Mouse (Mus musculus): ENCODE data around the gene Sntb2. TPM values are rescaled to one million over a fixed set of nuclear protein-coding genes. Genes with fewer than 3 reads are reported as not detected.

Gene Sntb2
- polyA plus RNA-seq, 1 experiment from 2014 or later = 11.8 TPM

GRCm38 (mm10) chr8:106906635-106907034, 28.9 kb upstream of the Sntb2 start:
- Histone ChIP-seq H3K4me3 (replicated peaks; ENCODE audit: low read length) (no peak overlapping the region), H3K4me1 (ENCODE audit: control insufficient read depth, insufficient read depth, low read length) (no peaks in the 10 kb centered on the region), H3K27me3 (ENCODE audit: control insufficient read depth, insufficient read depth, low read length) (no peaks in the 10 kb centered on the region), H3K4me2 (ENCODE audit: low read depth, low read length) (no peak overlapping the region), H3K36me3 (ENCODE audit: control insufficient read depth, insufficient read depth, low read length) (peaks cover 39% of the 10 kb centered on the region), H3K9ac (ENCODE audit: low read length) (no peak overlapping the region), H3K27ac (ENCODE audit: low read length) (no peak overlapping the region), H3K9me3 (replicated peaks; ENCODE audit: control insufficient read depth, low read length) (no peaks in the 10 kb centered on the region)
- no peak for ATAC-seq (ENCODE audit: insufficient read depth, low FRiP score)
- WGBS = 90% methylated on average over 6 of the region's 6 CpGs

GRCm38 (mm10) chr8:106907450-106907849, 28.1 kb upstream of the Sntb2 start:
- Histone ChIP-seq H3K9ac (ENCODE audit: low read length) (no peak overlapping the region), H3K4me3 (replicated peaks; ENCODE audit: low read length) (no peak overlapping the region), H3K27me3 (ENCODE audit: control insufficient read depth, insufficient read depth, low read length) (no peaks in the 10 kb centered on the region), H3K27ac (ENCODE audit: low read length) (no peak overlapping the region), H3K9me3 (replicated peaks; ENCODE audit: control insufficient read depth, low read length) (no peaks in the 10 kb centered on the region), H3K36me3 (ENCODE audit: control insufficient read depth, insufficient read depth, low read length) (peaks cover 45% of the 10 kb centered on the region), H3K4me2 (ENCODE audit: low read depth, low read length) (no peak overlapping the region), H3K4me1 (ENCODE audit: control insufficient read depth, insufficient read depth, low read length) (no peaks in the 10 kb centered on the region)
- ATAC-seq (ENCODE audit: insufficient read depth, low FRiP score) = no peak
- WGBS = 83% methylated on average over 6 of the region's 6 CpGs

GRCm38 (mm10) chr8:106908291-106908690, 27.3 kb upstream of the Sntb2 start:
- Histone ChIP-seq H3K9ac (ENCODE audit: low read length) (no peak overlapping the region), H3K27me3 (ENCODE audit: control insufficient read depth, insufficient read depth, low read length) (no peaks in the 10 kb centered on the region), H3K9me3 (replicated peaks; ENCODE audit: control insufficient read depth, low read length) (no peaks in the 10 kb centered on the region), H3K4me3 (replicated peaks; ENCODE audit: low read length) (no peak overlapping the region), H3K36me3 (ENCODE audit: control insufficient read depth, insufficient read depth, low read length) (peaks cover 49% of the 10 kb centered on the region), H3K27ac (ENCODE audit: low read length) (no peak overlapping the region), H3K4me1 (ENCODE audit: control insufficient read depth, insufficient read depth, low read length) (no peaks in the 10 kb centered on the region), H3K4me2 (ENCODE audit: low read depth, low read length) (no peak overlapping the region)
- WGBS = 87% methylated on average over 7 of the region's 7 CpGs
- ATAC-seq (ENCODE audit: insufficient read depth, low FRiP score) = no peak

DNA sequence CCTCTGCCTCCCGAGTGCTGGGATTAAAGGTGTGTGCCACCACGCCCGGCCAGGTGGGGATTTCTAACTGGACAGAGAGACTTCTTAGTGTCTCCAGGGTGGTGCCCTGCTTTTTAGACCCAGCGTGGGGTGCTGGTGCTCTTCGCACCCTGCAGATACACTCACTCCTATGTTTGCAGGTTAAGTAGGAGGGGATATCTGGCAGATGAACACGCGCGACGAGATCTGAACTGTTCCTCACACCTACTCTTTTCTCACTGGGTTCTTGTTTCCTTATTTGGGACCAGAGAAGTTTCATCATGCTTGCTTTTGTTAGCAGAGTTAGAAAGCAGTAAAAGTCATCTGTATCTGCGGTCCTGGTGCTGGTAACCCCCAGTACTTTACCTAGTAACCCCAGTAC, 21.9 kb upstream of the Sntb2 start:
- Histone ChIP-seq H3K4me1 (ENCODE audit: control insufficient read depth, insufficient read depth, low read length) (no peaks in the 10 kb centered on the region), H3K9me3 (replicated peaks; ENCODE audit: control insufficient read depth, low read length) (no peaks in the 10 kb centered on the region), H3K4me2 (ENCODE audit: low read depth, low read length) (no peak overlapping the region), H3K4me3 (replicated peaks; ENCODE audit: low read length) (no peak overlapping the region), H3K9ac (ENCODE audit: low read length) (no peak overlapping the region), H3K36me3 (ENCODE audit: control insufficient read depth, insufficient read depth, low read length) (peaks cover 37% of the 10 kb centered on the region), H3K27ac (ENCODE audit: low read length) (no peak overlapping the region), H3K27me3 (ENCODE audit: control insufficient read depth, insufficient read depth, low read length) (no peaks in the 10 kb centered on the region)
- 95% methylated on average over 10 of the region's 10 CpGs for WGBS
- ATAC-seq (ENCODE audit: insufficient read depth, low FRiP score) = no peak

DNA sequence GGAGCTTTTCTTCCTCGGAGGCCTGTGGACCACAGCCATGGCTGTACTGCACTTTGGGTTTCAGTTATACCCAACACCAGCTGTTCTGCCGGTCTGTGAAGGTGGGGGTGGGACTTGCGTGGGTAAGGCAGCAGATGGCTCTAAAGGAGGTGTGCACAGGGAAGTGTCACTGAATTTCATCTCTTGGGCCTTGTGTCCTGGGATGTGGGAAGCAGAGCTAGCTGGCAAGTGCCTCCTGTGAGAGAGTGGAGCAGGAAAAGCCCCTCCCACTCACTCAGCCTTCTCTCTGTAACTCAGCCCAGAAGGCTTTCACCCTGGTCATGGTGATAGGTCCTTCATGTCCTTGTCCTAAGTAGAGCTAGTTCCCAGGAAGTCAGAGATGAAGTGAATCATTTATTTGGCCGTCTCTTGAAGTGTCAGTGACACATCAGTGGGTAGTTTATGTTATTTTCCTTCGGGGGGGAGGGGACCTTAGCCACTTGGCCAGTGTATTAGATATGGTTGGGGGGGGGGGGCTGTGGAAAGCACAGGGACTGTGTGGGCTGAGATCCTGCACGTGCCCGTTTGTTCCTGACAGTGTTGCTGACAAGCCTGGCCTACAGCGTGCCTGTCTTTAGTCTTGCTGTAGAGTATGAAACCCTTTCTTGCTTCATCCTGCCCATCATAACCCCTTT, 15.7 kb upstream of the Sntb2 start:
- Histone ChIP-seq H3K4me2 (ENCODE audit: low read depth, low read length) (no peak overlapping the region), H3K27ac (ENCODE audit: low read length) (no peak overlapping the region), H3K4me1 (ENCODE audit: control insufficient read depth, insufficient read depth, low read length) (no peaks in the 10 kb centered on the region), H3K27me3 (ENCODE audit: control insufficient read depth, insufficient read depth, low read length) (no peaks in the 10 kb centered on the region), H3K9ac (ENCODE audit: low read length) (no peak overlapping the region), H3K4me3 (replicated peaks; ENCODE audit: low read length) (no peak overlapping the region), H3K9me3 (replicated peaks; ENCODE audit: control insufficient read depth, low read length) (no peaks in the 10 kb centered on the region), H3K36me3 (ENCODE audit: control insufficient read depth, insufficient read depth, low read length) (peaks cover 37% of the 10 kb centered on the region)
- 89% methylated on average over 8 of the region's 8 CpGs for WGBS
- ATAC-seq (ENCODE audit: insufficient read depth, low FRiP score) = no peak

- no peak for ATAC-seq (ENCODE audit: insufficient read depth, low FRiP score)
Measured at GRCm38 (mm10) chr8:106920395-106920741, 15.2 kb upstream of the Sntb2 start.

GRCm38 (mm10) chr8:106924057-106924456, 11.5 kb upstream of the Sntb2 start:
- peak overlapping the region; percentile 73; the same call in 1 of the 2 replicates for H3K27ac ChIP-seq (ENCODE audit: low read length)

More at GRCm38 (mm10) chr8:106920395-106920741, 15.2 kb upstream of the Sntb2 start:
- peaks cover 37% of the 10 kb centered on the region for H3K36me3 ChIP-seq (ENCODE audit: control insufficient read depth, insufficient read depth, low read length)
- no peak overlapping the region for H3K4me2 ChIP-seq (ENCODE audit: low read depth, low read length)
- no peak overlapping the region for H3K9ac ChIP-seq (ENCODE audit: low read length)
- H3K4me1 ChIP-seq (ENCODE audit: control insufficient read depth, insufficient read depth, low read length) = peaks cover 1% of the 10 kb centered on the region; the same call in 1 of the 2 replicates
- H3K27me3 ChIP-seq (ENCODE audit: control insufficient read depth, insufficient read depth, low read length) = no peaks in the 10 kb centered on the region
- 95% methylated on average over 5 of the region's 5 CpGs for WGBS
- H3K4me3 ChIP-seq (replicated peaks; ENCODE audit: low read length) = no peak overlapping the region
- no peaks in the 10 kb centered on the region for H3K9me3 ChIP-seq (replicated peaks; ENCODE audit: control insufficient read depth, low read length)
- no peak overlapping the region for H3K27ac ChIP-seq (ENCODE audit: low read length)

GRCm38 (mm10) chr8:106924904-106925349, 10.6 kb upstream of the Sntb2 start:
- 41% methylated on average over 8 of the region's 8 CpGs for WGBS
- peak; percentile 66; the same call in 1 of the 2 replicates for ATAC-seq (ENCODE audit: insufficient read depth, low FRiP score)
- Histone ChIP-seq H3K9me3 (replicated peaks; ENCODE audit: control insufficient read depth, low read length) (no peaks in the 10 kb centered on the region), H3K36me3 (ENCODE audit: control insufficient read depth, insufficient read depth, low read length) (peaks cover 14% of the 10 kb centered on the region), H3K9ac (ENCODE audit: low read length) (no peak overlapping the region), H3K27ac (ENCODE audit: low read length) (peak overlapping the region; percentile 73), H3K27me3 (ENCODE audit: control insufficient read depth, insufficient read depth, low read length) (no peaks in the 10 kb centered on the region), H3K4me3 (replicated peaks; ENCODE audit: low read length) (no peak overlapping the region), H3K4me2 (ENCODE audit: low read depth, low read length) (no peak overlapping the region), H3K4me1 (ENCODE audit: control insufficient read depth, insufficient read depth, low read length) (peaks cover 12% of the 10 kb centered on the region)

More at GRCm38 (mm10) chr8:106924057-106924456, 11.5 kb upstream of the Sntb2 start:
- H3K4me2 ChIP-seq (ENCODE audit: low read depth, low read length) = no peak overlapping the region
- H3K9me3 ChIP-seq (replicated peaks; ENCODE audit: control insufficient read depth, low read length) = no peaks in the 10 kb centered on the region
- H3K4me1 ChIP-seq (ENCODE audit: control insufficient read depth, insufficient read depth, low read length) = peaks cover 5% of the 10 kb centered on the region; the same call in 1 of the 2 replicates
- H3K4me3 ChIP-seq (replicated peaks; ENCODE audit: low read length) = no peak overlapping the region
- no peaks in the 10 kb centered on the region for H3K27me3 ChIP-seq (ENCODE audit: control insufficient read depth, insufficient read depth, low read length)
- H3K9ac ChIP-seq (ENCODE audit: low read length) = no peak overlapping the region
- WGBS = 79% methylated on average over 4 of the region's 4 CpGs
- ATAC-seq (ENCODE audit: insufficient read depth, low FRiP score) = no peak
- peaks cover 18% of the 10 kb centered on the region for H3K36me3 ChIP-seq (ENCODE audit: control insufficient read depth, insufficient read depth, low read length)

DNA sequence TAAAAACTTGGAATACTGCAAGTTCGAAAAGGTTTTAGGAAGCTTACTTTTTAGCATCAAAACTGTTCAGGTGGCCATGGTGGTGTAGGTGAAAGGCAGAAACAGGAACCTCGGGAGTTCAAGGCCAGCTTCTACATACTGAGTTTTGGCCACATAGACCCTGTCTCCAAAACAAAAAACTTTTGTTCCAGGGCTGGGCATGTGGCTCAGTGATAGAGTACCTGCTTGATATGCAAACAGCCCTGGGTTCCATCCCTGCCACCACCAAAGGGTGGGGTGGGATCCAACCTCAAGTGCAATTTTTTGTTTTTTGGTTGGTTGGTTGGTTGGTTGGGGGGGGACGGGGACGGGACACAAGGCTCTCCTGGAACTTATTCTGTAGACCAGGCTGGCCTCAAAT, 10.1 kb upstream of the Sntb2 start:
- Histone ChIP-seq H3K27me3 (ENCODE audit: control insufficient read depth, insufficient read depth, low read length) (no peaks in the 10 kb centered on the region), H3K36me3 (ENCODE audit: control insufficient read depth, insufficient read depth, low read length) (peaks cover 10% of the 10 kb centered on the region), H3K9me3 (replicated peaks; ENCODE audit: control insufficient read depth, low read length) (no peaks in the 10 kb centered on the region), H3K4me1 (ENCODE audit: control insufficient read depth, insufficient read depth, low read length) (peaks cover 16% of the 10 kb centered on the region), H3K27ac (ENCODE audit: low read length) (peak overlapping the region; percentile 73), H3K9ac (ENCODE audit: low read length) (no peak overlapping the region), H3K4me3 (replicated peaks; ENCODE audit: low read length) (no peak overlapping the region), H3K4me2 (ENCODE audit: low read depth, low read length) (no peak overlapping the region)
- no peak for ATAC-seq (ENCODE audit: insufficient read depth, low FRiP score)
- WGBS = 86% methylated on average over 4 of the region's 4 CpGs
